Mouse (Mus musculus) small intestine, adult 2 months (tissue): Measurements from ENCODE around the gene Cit.

ENCODE experiments used
- CTCF ChIP-seq: fragments of 200-500 bp; IDR thresholded peaks from 2 replicates; pipeline ENCODE4 v1.5.1; 2012; ENCODE audit warnings: low read depth, mild to moderate bottlenecking, control low read depth, inconsistent platforms, low read length, moderate library complexity, mixed read lengths; ENCODE audit not compliant: insufficient replicate concordance, insufficient read length; ENCODE audit errors: extremely low read depth
- POLR2A ChIP-seq: fragments of 200-500 bp; IDR thresholded peaks from 2 replicates; pipeline ENCODE4 v1.6.1; 2012; ENCODE audit warnings: low read depth, mild to moderate bottlenecking, control low read depth, inconsistent platforms, low read length, moderate library complexity

GRCm38 (mm10) chr5:115947622-115948353 lies 102.7 kb downstream of the Cit start:
- TF ChIP-seq CTCF (no peak), POLR2A (no peak)
